In genomic region chr6:6263293-6263911, GRCm38 (mm10) we compare ENCODE assay signal across 25 mouse cellular contexts. TPM values are rescaled to one million over a fixed set of nuclear protein-coding genes. Genes with fewer than 3 reads are reported as not detected.
DNase-seq lines count a peak whose midpoint lies in the region; ATAC-seq lines count a peak whose summit lies in the region.
"Had no signal": no experiment of that assay in that cellular context is flagged by ENCODE, and none has a peak within 500 bp of the region (broad histone marks: within the 10 kb centered on the region; RNA-seq: fewer than 3 reads in every experiment).

No protein-coding gene starts in this region.

- H3K4me3 ChIP-seq in heart, embryonic 12.5 days, result no peak overlapping the region
- no peak overlapping the region for H3K4me3 ChIP-seq in forebrain, embryonic 12.5 days (replicated peaks)
- H3K4me3 ChIP-seq: embryonic facial prominence, embryonic 12.5 days; embryonic facial prominence, embryonic 15.5 days; forebrain, embryonic 15.5 days; heart, embryonic 13.5 days; hindbrain, embryonic 12.5 days; hindbrain, embryonic 15.5 days had no signal

- no peak overlapping the region for H3K27ac ChIP-seq in heart, embryonic 12.5 days (ENCODE audit: poor library complexity, severe bottlenecking)
- H3K27ac ChIP-seq in forebrain, embryonic 12.5 days, result no peak overlapping the region
- H3K27ac ChIP-seq: embryonic facial prominence, embryonic 12.5 days; embryonic facial prominence, embryonic 15.5 days; forebrain, embryonic 15.5 days; heart, embryonic 13.5 days; hindbrain, embryonic 12.5 days; hindbrain, embryonic 15.5 days had no signal

- peak; percentile 37 for DNase-seq in heart, adult 11 months
- DNase-seq in lung, adult 18-20 months, result no peak
- DNase-seq in spleen, postnatal 4 days (ENCODE audit: low spot score in 2 of 2), result no peak
- DNase-seq: adrenal gland, adult 8-10 months; adrenal gland, postnatal 25 days; B cell, adult 2 months; cerebellum, adult 18-20 months; cerebellum, adult 9-10 months; cerebellum, postnatal 14 days; gastrocnemius, postnatal 25 days; heart, adult 18-20 months; heart, postnatal 14 days; heart, postnatal 4 days had no signal

- no peak overlapping the region for H3K9ac ChIP-seq in heart, embryonic 12.5 days
- H3K9ac ChIP-seq in forebrain, embryonic 12.5 days, result no peak overlapping the region
- H3K9ac ChIP-seq: embryonic facial prominence, embryonic 12.5 days; embryonic facial prominence, embryonic 15.5 days; forebrain, embryonic 15.5 days; heart, embryonic 13.5 days; hindbrain, embryonic 12.5 days; hindbrain, embryonic 15.5 days had no signal

- no peak for ATAC-seq in heart, embryonic 12.5 days (ENCODE audit: insufficient number of reproducible peaks, low FRiP score)
- peak; percentile 77 for ATAC-seq in granulocyte monocyte progenitor cell, adult 5-6 weeks (replicated peaks; ENCODE audit: poor library complexity, severe bottlenecking)
- ATAC-seq in megakaryocyte progenitor cell, adult 5-6 weeks (replicated peaks; ENCODE audit: poor library complexity), result peak; percentile 85
- ATAC-seq in forebrain, embryonic 12.5 days (ENCODE audit: low FRiP score), result no peak
- ATAC-seq: forebrain, embryonic 15.5 days had no signal

- H3K36me3 ChIP-seq in heart, embryonic 12.5 days, result no peaks in the 10 kb centered on the region
- no peaks in the 10 kb centered on the region for H3K36me3 ChIP-seq in forebrain, embryonic 12.5 days (replicated peaks)
- H3K36me3 ChIP-seq: embryonic facial prominence, embryonic 12.5 days; embryonic facial prominence, embryonic 15.5 days; forebrain, embryonic 15.5 days; G1E; heart, embryonic 13.5 days; hindbrain, embryonic 12.5 days; hindbrain, embryonic 15.5 days had no signal

- 0 out of 2 replicates have a peak, but pooled peaks cover 4% of the 10 kb centered on the region for H3K4me1 ChIP-seq in heart, embryonic 12.5 days (replicated peaks)
- no peaks in the 10 kb centered on the region for H3K4me1 ChIP-seq in forebrain, embryonic 12.5 days
- H3K4me1 ChIP-seq: embryonic facial prominence, embryonic 12.5 days; embryonic facial prominence, embryonic 15.5 days; forebrain, embryonic 15.5 days; heart, embryonic 13.5 days; hindbrain, embryonic 12.5 days; hindbrain, embryonic 15.5 days had no signal

- 69% methylated on average over 4 of the region's 4 CpGs for WGBS in heart, embryonic 12.5 days
- WGBS in forebrain, embryonic 12.5 days, result 87% methylated on average over 4 of the region's 4 CpGs

- H3K9me3 ChIP-seq in heart, embryonic 12.5 days (replicated peaks), result no peaks in the 10 kb centered on the region
- H3K9me3 ChIP-seq in forebrain, embryonic 12.5 days, result no peaks in the 10 kb centered on the region
- H3K9me3 ChIP-seq: embryonic facial prominence, embryonic 12.5 days; embryonic facial prominence, embryonic 15.5 days; forebrain, embryonic 15.5 days; G1E; heart, embryonic 13.5 days; hindbrain, embryonic 12.5 days; hindbrain, embryonic 15.5 days had no signal

- no peak overlapping the region for H3K4me2 ChIP-seq in heart, embryonic 12.5 days
- H3K4me2 ChIP-seq in forebrain, embryonic 12.5 days, result no peak overlapping the region
- H3K4me2 ChIP-seq: embryonic facial prominence, embryonic 12.5 days; embryonic facial prominence, embryonic 15.5 days; forebrain, embryonic 15.5 days; heart, embryonic 13.5 days; hindbrain, embryonic 12.5 days; hindbrain, embryonic 15.5 days had no signal

- no peaks in the 10 kb centered on the region for H3K27me3 ChIP-seq in heart, embryonic 12.5 days (replicated peaks)
- no peaks in the 10 kb centered on the region for H3K27me3 ChIP-seq in forebrain, embryonic 12.5 days
- H3K27me3 ChIP-seq: CH12.LX; embryonic facial prominence, embryonic 12.5 days; embryonic facial prominence, embryonic 15.5 days; forebrain, embryonic 15.5 days; heart, embryonic 13.5 days; hindbrain, embryonic 12.5 days; hindbrain, embryonic 15.5 days had no signal

RNA-seq across cellular contexts. Expression of gene Slc25a13, which starts 46.4 kb away (rescaled TPM):
- polyA plus RNA-seq in heart, embryonic 12.5 days (2016; fragmentation: Nextera tagmentation; extraction: Ambion mirVana), result 80.5 and 83.6 TPM in 2 replicates
- total RNA-seq in granulocyte monocyte progenitor cell, adult 5-6 weeks (2014; fragmentation: Nextera tagmentation), result 25.5 and 25.8 TPM in 2 replicates
- total RNA-seq in granulocyte monocyte progenitor cell, adult 5-6 weeks (2017), result 31.6 and 46.0 TPM in 2 replicates
- 25.0 and 27.5 TPM in 2 replicates for total RNA-seq in megakaryocyte progenitor cell, adult 5-6 weeks (2015)
- 34.8 and 38.8 TPM in 2 replicates for total RNA-seq in megakaryocyte progenitor cell, adult 5-6 weeks (2017)
- 23.6 and 32.3 TPM in 2 replicates for polyA plus RNA-seq in forebrain, embryonic 12.5 days (2016; fragmentation: Nextera tagmentation; extraction: Ambion mirVana)
- total RNA-seq: CH12.LX had no signal

Comparison
In these comparisons a context has a peak if more than half of its experiments do, and no peak if none do; other contexts are left out.
1. ATAC-seq: peak in granulocyte monocyte progenitor cell, adult 5-6 weeks (single experiment) and megakaryocyte progenitor cell, adult 5-6 weeks (single experiment); none in heart, embryonic 12.5 days (single experiment) and forebrain, embryonic 12.5 days (single experiment).